Mouse (Mus musculus) skeletal muscle tissue, adult 2 months (tissue): ENCODE results near the gene Mtrf1l.

Source experiments
- DNase-seq: peaks from one replicate; pipeline ENCODE4 v3.0.0-alpha.2; 2012; ENCODE audit warnings: low read depth, low spot score

Gene Mtrf1l

DNA sequence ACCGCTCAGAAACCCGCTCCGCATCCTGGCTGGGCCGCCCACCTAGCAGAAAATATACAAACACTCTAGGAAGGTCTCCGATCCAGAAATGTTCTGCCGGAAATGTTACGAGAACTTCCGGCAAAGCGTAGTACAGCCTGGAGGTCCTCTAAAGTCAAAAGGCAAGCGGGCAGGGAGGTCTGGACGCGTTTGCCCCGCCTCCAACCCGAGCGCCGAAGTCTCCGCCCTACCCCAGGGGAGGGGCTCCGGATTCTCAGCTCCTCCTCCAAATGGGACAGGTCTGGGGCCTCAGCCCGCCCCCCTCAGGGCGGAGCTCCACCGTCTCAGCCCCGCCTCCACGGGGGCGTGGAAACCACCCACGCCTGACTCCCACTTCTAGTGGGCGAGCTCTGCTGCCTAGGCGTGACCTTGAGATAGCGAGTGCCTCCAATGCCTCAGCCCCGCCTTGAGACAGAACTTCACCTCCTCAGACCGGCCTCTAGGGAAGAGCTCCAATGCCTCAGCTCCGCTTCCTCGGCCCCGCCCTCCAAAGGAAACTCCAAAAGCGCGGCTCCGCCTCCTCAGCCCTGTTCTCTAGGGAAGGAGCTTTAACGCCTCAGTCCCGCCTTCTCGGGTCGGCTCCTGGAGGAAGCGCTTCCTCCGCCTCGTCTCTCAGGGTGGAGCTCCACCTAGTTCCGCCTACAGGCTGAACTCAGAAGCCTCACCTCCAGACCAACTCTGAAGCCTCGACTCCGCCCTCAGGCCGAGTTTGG, at the start of gene Mtrf1l:
Gene Mtrf1l (minus strand): TSS at position 171 of the 752 bp plus-strand sequence.
- peak; percentile 97 for DNase-seq

DNA sequence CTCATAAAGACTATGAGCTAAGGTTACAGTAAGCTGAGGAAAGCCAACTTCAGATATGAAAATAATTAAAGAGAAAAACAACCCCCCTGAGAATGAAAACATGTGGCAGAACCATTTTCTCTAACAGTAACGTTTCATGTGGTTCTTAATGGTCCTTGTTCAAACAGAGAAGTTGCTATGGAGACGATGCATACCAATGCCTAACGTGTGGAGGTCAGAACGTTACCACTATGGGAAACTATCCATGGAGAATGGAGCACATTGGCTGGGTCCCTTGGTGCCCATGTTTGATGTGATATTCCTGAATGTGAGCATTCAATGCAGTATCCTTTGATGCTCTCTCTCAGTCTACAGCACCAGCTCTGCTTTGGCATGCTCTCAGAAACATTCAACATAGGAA, 47.4 kb upstream of the Mtrf1l start:
- no peak for DNase-seq

DNA sequence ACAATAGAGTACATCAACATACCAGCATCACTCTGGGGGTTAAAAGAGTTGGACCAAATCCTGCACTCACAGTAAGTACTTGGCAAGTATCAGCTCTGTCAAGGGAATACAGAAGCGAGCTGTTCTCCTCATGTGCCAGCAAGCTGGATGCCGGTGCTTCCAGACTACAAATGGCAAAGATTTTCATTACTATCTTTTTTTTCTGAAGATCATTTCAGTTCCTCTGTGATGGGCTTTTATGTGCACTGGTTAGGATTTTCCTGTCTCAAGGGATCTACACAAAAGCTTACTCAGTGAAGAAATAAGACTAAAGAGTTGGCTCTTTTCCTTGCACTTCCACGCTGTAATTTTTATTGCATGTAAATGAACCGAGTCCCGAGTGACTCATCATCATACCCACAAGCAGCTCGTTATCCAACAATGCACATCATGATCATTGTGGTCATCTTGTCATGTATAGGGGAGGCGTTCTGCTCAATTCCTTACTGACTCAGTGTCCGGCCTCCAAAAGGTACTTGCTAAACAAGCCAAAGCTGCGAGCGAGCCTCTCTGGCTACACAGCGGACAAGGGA, 44.4 kb upstream of the Mtrf1l start:
- no peak for DNase-seq

DNA sequence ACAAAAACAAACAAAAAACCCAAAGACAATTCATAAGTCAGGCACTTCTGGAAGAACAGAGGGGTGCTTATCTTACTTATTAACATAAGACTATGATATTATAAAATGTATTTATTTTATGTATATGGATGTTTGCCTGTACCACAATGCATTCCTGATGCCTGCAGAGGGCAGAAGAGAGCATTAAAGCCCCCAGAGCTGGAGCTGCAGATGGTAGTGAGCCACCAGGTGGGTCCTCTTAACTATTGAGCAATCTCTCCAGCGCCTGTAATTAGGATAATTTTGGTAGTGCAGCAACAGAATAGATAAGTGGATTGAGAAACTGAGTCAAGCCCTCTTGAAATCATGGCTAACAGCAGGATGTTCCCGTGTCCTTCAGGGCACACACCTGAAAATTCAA, 42.3 kb upstream of the Mtrf1l start:
- no peak for DNase-seq

DNA sequence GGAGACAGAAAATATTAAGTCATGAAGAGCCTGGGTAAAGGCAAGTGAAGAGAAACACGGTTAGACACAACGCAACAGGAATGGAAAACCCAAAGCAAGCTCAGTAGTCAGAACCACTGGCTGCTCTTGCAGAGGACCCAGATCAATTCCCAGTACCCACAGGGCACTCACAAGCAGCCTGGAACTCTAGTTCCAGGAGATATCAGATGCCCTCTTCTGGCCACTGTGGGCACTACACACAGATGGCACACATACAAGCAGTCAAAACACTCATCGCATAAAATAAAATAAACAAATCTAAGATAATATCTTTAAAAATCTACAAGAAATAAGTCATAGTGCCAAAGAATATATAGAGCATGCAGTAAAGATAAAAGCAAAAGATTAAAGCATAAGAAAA, 39.0 kb upstream of the Mtrf1l start:
- no peak for DNase-seq

DNA sequence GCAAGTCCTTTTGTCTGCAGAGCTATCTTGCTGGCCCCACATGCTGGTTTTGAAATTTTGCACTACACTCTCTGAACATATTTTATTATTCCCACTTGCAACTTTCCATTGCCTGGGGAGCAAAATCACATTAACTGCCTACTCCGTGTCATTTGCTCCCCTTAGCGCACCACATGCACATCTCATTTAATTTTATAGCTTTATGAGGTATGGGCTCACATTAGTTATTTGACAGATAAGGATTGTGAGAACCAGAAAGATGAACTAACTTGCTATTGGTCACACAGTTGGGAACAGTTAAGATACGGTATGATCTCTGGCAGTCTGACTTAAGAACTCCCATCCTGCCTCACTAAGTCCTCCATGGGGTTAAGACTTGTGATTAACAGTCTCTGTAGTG, 37.1 kb upstream of the Mtrf1l start:
- no peak for DNase-seq

DNA sequence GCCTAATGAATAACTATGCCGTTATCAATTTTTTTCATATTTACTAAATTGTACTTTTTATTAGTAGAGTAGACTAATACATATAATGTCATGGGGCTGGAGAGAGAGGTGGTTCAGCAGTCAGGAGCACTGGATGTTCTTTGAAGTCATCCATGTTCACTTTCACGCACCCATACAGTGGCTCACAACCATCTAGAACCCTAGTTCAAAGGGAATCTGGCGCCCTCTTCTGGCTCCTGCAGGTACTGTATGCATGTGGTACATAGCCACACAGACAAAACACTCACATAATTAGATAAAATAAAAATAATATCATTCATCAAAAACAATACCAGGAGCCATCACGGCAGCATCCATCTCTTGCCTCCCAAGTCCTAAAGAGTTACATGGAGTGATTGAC, 36.0 kb upstream of the Mtrf1l start:
- DNase-seq = no peak

DNA sequence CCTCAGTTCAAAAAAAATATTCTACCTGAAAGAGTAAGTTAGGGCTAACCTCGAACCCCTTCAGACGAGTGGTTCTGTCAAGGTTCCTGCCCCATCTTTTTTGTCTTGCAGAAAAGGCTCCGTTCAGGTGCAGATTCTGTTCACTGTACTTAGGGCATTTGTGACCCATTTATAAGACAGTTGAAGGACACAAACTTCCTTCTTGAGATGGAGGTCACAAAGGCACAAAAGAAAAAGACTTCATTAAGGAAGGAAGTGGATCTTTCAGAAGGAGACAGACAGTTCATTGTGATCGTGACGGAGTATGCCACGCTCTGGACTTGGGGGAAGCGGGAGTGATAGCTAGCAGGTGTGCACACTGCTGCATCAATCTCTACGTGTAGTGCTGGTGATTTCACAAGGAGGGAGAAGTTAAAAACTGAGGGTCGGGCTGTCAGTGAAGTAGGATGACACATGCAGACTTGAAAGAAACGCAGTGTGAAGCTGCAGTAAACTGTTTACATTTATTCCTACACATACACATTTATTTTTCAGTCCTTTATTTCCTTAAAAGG, 34.4 kb upstream of the Mtrf1l start:
- DNase-seq = no peak

DNA sequence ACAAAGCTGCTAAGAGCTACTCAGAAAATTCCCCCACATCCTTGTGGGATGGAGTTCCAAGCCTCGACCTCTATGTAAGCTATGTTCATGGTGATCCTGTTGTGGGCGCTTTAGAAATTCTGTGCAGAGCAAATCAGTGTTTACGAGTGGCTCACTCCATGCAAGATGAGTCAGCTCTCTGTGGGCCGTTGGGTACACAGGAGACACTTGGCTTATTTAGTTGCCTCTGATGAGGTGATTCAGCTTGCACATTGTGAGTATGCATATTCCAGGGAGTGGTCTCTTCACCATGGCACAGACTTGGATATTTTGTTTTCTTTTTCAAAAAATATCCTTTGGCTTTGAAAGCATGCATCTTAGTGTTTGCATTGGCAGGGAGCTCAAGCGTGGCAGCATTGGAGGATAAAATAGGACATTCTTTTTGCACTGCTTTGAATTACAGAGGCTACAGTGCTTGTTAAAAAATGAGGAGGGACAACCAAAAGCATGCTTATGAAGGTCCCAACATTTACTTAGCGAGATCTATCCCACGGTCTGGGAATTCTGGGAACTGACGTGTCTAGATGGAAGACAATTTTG, 29.7 kb upstream of the Mtrf1l start:
- no peak for DNase-seq

DNA sequence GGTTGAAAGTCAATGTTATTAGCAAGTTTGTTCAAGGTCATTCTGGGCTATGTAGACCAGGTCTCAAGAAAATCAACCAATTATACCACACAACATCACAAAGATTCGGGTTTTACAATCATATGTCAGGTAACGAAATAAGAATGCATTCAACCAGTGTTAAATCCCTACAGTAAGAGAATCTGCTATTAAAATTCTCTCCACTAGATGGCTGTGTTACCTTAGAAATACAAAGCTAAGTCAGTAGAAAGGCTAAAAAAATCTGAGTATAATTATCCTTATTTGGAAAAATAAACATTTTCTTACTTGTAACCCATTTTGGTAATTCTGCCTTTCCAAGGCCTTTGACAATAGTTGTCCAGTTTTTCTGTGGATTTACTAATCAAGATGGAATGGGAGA, 23.2 kb upstream of the Mtrf1l start:
- no peak for DNase-seq

DNA sequence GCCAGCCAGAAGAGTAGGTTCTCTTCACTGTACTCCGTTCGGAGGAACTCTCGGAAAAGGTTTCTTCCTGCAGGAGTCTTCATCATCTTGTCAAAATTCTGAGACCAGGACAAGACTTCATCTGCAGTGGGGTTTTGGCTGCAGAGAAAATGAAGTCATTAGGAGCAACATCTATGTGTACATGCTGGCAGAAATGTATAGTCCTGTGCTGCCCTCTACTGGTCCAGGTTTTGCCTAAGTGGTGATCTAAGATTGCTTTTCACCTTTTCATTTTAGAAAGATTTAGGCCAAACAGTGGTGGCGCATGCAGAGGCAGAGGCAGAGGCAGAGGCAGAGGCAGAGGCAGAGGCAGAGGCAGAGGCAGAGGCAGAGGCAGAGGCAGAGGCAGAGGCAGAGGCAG, 17.7 kb upstream of the Mtrf1l start:
- no peak for DNase-seq

DNA sequence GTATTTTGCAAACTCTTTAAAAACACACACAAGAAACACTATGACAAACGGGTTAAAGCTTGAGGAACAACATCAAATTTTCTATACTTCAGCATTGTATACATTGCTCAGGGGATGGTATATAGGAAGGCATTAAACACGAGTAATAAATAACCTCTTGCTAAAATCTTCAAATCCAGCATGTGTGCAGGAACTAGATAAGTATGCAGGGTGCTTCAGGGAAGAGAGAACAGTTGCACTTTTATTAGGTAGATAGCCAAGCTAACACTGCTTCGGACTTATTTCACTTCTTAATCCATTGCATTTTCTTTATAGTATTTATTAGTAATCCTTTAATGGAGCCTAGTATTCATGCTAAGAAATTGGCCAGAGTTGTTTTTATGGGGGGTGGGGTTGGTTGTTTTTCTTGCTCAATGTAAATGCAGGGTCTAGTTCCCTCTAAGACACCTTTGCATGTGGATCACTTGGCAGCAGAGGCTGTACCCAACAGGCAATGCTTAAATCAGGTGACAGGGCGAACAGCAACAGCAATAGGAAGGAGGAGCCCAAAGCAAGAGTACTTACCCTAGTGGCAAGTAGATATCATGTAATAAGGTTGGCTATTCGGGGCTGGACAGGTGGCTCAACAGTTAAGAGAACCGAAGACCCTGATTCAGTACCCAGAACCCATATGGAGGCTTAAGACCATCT, 2.8 kb upstream of the Mtrf1l start:
- DNase-seq = no peak

DNA sequence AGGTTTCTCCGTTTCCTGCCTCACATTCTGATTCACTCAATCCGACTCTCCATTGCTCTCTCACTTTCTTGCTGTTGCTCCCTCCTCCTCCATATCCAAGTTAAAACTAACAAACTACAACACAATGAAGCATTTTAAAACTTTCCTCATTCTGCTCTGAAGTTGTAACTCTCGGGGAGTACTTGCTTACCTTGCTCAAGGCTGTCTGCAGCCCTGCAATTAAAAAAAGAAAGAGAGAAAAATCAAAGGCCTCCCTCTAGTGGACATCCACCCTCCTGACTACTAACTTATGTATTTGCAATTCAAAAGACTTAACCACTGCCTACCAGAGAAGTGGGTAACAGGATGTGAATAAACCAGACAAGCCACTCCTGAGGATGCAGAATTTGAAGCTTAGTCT, 1.1 kb upstream of the Mtrf1l start:
- DNase-seq = peak; percentile 42

DNA sequence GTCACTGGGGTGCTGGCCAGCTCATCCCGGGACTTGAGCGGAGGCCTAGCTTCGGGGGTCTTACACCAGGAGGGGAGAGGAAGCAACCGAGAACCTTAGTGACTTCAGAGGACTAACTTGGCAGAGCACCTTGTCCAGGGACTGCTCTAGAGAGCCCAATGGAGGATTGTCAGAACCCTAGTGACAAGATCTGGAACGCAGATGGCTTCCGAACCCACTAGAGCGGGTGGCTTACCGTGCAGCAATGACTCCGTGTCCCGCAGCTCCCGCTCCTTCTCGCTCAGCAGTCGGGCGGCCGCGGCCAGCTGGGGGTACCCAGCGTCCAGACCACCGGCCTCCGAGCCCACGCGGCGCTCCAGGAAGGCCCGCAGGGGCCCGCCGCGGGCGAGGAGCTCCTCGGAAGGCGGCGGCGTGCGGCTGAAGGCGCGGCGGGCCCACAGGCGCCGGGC, 395 bp downstream of the Mtrf1l start:
- DNase-seq = peak; percentile 12

DNA sequence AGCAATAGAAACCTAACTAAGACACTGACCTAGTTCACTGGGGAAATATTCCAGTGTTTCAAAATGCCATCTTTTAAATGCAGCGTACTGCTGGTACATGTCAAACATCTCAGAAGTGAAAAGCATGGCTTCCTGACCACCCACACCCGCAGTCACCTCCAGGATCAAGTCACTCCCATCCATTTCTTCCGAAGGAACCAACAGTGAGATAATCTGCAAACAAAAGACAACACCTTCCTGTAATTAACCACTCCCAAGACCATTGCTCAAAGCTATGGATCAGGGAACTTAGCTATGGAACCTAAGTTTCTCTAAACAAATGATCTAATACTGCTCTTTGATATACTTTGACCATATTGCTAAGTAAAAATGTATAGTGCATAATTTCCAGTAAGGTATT, 4.9 kb downstream of the Mtrf1l start:
- DNase-seq = no peak

DNA sequence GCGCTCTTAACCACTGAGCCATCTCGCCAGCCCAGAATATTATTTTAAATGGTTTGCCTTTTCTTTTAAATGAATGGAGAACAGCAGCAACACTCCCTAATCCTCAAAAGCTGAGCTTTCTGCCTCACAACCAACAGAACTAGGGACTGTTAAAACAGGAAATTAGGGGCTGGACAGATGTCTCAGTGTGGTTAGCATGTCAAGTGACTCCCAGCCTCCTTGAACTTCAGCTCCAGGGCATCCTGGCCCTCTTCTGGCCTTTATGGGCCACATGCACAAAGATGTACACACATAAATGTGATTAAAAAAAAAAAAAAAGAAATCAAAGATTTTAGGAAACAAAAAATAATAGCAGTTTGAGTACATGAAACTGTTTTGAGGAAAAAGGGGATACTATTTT, 7.7 kb downstream of the Mtrf1l start:
- DNase-seq = no peak

DNA sequence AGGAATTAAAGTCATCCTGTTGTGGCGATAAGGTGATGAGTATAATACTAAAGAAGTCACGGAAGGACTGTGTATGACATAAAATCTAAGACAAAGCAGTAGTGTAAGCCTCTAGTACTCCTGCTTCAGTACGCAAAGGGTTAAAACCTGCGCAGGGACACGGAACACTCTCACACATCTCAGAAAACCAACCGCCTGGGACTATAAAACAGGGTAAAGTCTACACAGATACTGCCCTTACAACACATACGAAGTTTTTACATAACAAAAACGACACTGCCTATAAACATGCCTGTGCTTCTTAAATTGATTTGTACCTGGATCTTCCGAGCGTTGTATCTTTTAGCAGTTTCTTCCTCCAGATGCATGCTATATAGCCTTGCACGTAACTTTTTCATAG, 10.0 kb downstream of the Mtrf1l start:
- no peak for DNase-seq

DNA sequence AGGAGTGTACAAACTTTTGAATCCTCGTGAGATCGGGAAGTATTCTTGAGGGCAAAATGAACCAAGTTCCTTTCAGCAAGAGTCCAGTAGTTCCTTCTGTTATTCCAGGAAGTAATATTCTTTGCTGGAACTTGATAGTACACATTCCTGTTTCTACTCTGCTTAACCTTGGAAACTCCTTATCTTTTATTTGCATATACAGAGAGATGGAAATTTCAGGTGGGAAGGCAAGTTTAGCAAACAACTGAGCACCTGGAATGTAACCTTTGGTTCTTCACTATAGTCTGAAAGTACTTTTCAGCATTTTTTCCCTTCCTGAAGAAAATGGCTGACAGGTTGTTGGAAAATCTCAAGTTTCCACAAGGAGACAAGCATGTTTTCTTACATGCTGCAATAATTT, 16.0 kb downstream of the Mtrf1l start:
- DNase-seq = no peak

DNA sequence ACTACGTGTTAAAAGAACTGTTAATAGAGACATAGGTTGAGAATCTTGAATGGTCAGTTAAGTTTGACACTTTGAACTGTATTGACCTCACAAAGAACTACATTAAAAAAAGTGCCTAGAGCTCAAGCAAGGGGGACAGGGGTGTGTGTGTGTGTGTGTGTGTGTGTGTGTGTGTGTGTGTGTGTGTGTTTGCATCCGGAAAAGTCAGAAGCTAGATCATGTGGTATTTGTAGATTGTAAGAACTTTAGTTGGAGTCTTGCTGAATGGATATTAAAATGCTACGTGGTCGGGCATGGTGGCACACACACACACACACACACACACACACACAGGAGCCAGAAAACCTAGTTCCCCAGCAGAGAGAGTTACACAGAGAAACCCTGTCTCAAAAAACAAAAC, 16.7 kb downstream of the Mtrf1l start:
- no peak for DNase-seq

DNA sequence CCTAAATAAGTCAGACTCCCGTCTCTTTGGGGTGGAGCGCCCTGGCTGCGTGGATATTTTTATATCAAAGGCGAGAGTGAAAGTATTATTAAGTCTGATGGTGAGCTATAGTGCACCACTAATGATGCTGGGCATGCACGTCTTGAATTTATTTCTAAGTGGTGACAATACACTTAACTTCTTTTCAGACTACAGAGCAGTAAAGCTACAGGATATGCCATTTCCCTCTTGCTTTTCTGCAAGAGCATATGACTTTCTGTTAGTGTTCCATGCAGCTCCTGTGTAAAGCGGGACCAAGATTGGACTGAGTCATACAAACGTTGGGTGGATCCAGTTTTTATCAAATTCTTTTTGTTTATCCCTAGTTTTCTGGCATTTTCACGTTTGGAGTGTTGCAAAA, 17.3 kb downstream of the Mtrf1l start:
- DNase-seq = peak; percentile 10

DNA sequence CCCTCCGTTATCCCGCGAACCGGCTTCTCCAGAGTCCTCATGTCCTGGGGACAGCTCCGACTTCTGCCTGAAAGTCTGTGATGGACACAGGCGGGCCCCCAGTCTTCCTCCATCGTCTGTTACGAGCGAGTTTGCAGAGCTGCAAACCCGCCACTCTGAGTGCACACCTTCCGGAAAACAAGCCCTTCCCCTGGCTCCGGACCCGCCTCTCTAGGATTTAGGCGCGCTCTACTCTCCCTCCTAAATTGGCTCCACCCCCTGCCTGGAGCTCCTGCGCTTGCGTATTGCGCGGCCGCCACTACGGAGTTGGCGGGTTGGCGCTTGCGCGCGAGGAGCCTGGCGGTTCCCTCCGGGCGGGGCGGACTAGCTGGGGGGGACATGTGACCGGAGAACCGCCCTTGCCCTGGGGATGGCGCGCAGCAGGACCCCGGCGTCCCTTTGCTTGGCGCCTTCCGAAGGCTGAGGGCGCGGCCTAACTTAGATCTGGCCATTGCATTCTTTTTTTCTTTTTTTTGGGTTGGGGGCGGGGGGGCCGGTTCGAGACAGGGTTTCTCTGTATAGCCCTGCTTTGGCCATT, 17.9 kb downstream of the Mtrf1l start:
- peak; percentile 97 for DNase-seq

DNA sequence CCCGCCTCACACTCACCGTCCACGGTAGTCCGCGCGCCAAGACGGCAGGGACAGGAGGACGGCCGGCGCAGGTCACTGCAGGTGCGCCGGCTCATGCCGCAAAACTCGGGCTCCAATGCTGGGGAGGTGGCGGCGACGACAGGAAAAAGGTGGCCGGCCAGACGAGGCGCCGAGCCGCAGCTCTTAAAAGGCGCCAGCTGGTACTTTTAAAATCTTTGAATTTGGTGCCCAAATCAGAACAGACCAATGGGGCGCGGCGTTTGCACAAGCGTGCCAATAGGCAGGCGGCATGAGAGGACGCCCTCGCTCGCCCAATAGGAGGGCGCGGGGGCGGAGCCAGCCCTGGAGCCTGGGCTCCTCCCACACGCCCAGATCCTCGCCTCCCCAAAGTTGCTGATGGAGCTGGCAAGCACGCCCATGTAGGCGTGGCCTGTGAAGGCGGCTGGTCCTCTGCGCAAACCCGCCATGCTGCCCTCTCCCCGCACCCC, 18.4 kb downstream of the Mtrf1l start, which contains the start of gene Fbxo5:
Gene Fbxo5 (minus strand): TSS at position 358 of the 488 bp plus-strand sequence.
- DNase-seq = peak; percentile 99
